In the genomic region with DNA sequence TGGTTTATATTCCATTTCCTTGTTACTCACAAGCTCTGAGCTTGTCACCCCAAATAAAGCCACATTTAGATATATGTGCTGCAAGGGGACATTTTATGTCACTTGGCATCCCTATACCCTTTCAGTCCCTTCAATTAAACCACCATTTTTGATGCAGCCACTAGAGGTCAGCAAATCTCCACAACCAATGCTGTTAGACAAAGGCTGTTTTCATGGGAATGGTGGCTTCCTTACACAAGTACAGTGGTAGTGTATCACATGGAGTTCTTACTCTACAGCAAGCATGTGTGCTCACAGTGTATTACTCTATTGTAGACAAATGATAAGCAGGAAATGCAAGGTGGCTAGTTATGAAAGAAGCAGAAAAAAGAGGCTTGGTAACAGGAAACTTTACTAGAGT, we compare ENCODE assay signal across 9 mouse cellular contexts. TPM values are rescaled to one million over a fixed set of nuclear protein-coding genes. Genes with fewer than 3 reads are reported as not detected.
A peak's percentile ranks its signal among the peaks of the same experiment; 100 is the strongest.
DNase-seq lines count a peak whose midpoint lies in the region; ATAC-seq and TF ChIP-seq lines count a peak whose summit lies in the region.
"Had no signal": no experiment of that assay in that cellular context is flagged by ENCODE, and none has a peak within 500 bp of the region (broad histone marks: within the 10 kb centered on the region; RNA-seq: fewer than 3 reads in every experiment).

No protein-coding gene starts in this region.

- no peak overlapping the region for H3ac ChIP-seq in C2C12 (ENCODE audit: control insufficient read depth, insufficient read length, low read depth)

- no peaks in the 10 kb centered on the region for H3K79me3 ChIP-seq in C2C12 (ENCODE audit: low read depth)

- peak; percentile 34 for TF ChIP-seq CTCF in C2C12 (IDR thresholded peaks at IDR 0.05; ENCODE audit: control insufficient read depth, insufficient read depth, insufficient read length)
- peak; percentile 96 for TF ChIP-seq CTCF in heart, adult 2 months (IDR thresholded peaks at IDR 0.05)

- intact Hi-C loops in heart, adult 2 months (cut with DNase I): loop anchor here (1.0 to 5.0 kb wide), 5 partner anchors 92 to 472 kb away; a partner anchor contains a TSS

- no peak overlapping the region for H3K27ac ChIP-seq in embryonic facial prominence, embryonic 12.5 days
- H3K27ac ChIP-seq in heart, adult 2 months: no peak overlapping the region
- H3K27ac ChIP-seq in kidney, embryonic 14.5 days (ENCODE audit: low read depth, low read length): no peak overlapping the region
- H3K27ac ChIP-seq in limb, embryonic 12.5 days: no peak overlapping the region
- H3K27ac ChIP-seq in stomach, embryonic 16.5 days (ENCODE audit: low read length): no peak overlapping the region

- no peak overlapping the region for H3K9ac ChIP-seq in embryonic facial prominence, embryonic 12.5 days
- H3K9ac ChIP-seq in heart, adult 2 months (ENCODE audit: low read depth, low read length): no peak overlapping the region
- H3K9ac ChIP-seq in kidney, embryonic 14.5 days (ENCODE audit: low read depth, low read length): no peak overlapping the region
- no peak overlapping the region for H3K9ac ChIP-seq in limb, embryonic 12.5 days (replicated peaks)
- H3K9ac ChIP-seq in stomach, embryonic 16.5 days (ENCODE audit: low read length): no peak overlapping the region

- peak; percentile 59 to 86 for DNase-seq in adrenal gland, postnatal 36 days
- DNase-seq in heart, adult 2 months: peak; percentile 36 to 58
- peak; percentile 82 for DNase-seq in naive thymus-derived CD4-positive, alpha-beta T cell, adult 2 months (ENCODE audit: low read depth)

- H3K4me1 ChIP-seq in embryonic facial prominence, embryonic 12.5 days: no peaks in the 10 kb centered on the region
- H3K4me1 ChIP-seq in heart, adult 2 months (ENCODE audit: control insufficient read depth, insufficient read depth, low read length): no peaks in the 10 kb centered on the region; the same call in 1 of the 2 replicates
- no peaks in the 10 kb centered on the region for H3K4me1 ChIP-seq in kidney, embryonic 14.5 days (ENCODE audit: control insufficient read depth, insufficient read depth, low read length)
- no peaks in the 10 kb centered on the region for H3K4me1 ChIP-seq in limb, embryonic 12.5 days (replicated peaks)
- no peaks in the 10 kb centered on the region for H3K4me1 ChIP-seq in stomach, embryonic 16.5 days (ENCODE audit: control insufficient read depth, insufficient read depth, low read length)

- TF ChIP-seq POLR2A in heart, adult 2 months (IDR thresholded peaks at IDR 0.05; ENCODE audit: insufficient read depth, low read depth, low read length): no peak

- no peaks in the 10 kb centered on the region for H3K36me3 ChIP-seq in C2C12 (ENCODE audit: control insufficient read depth, insufficient read depth)
- no peaks in the 10 kb centered on the region for H3K36me3 ChIP-seq in embryonic facial prominence, embryonic 12.5 days
- no peaks in the 10 kb centered on the region for H3K36me3 ChIP-seq in heart, adult 2 months (ENCODE audit: control insufficient read depth, insufficient read depth, low read length)
- H3K36me3 ChIP-seq in kidney, embryonic 14.5 days (ENCODE audit: control insufficient read depth, insufficient read depth, low read length): no peaks in the 10 kb centered on the region
- no peaks in the 10 kb centered on the region for H3K36me3 ChIP-seq in limb, embryonic 12.5 days
- H3K36me3 ChIP-seq in stomach, embryonic 16.5 days (ENCODE audit: control insufficient read depth, insufficient read depth, low read length): no peaks in the 10 kb centered on the region

- H3K4me2 ChIP-seq in embryonic facial prominence, embryonic 12.5 days (replicated peaks): no peak overlapping the region
- no peak overlapping the region for H3K4me2 ChIP-seq in kidney, embryonic 14.5 days (replicated peaks; ENCODE audit: low read depth, low read length)
- H3K4me2 ChIP-seq in limb, embryonic 12.5 days: no peak overlapping the region
- no peak overlapping the region for H3K4me2 ChIP-seq in stomach, embryonic 16.5 days (ENCODE audit: low read depth, low read length)

- 0 out of 2 replicates have a peak, but pooled peaks have one; percentile 32 for TF ChIP-seq EP300 in heart, adult 2 months (IDR thresholded peaks at IDR 0.05; ENCODE audit: insufficient read depth, low read depth, low read length)

- H3K4me3 ChIP-seq in C2C12 (ENCODE audit: insufficient read depth, poor library complexity, severe bottlenecking): no peak overlapping the region
- no peak overlapping the region for H3K4me3 ChIP-seq in embryonic facial prominence, embryonic 12.5 days
- H3K4me3 ChIP-seq in heart, adult 2 months: no peak overlapping the region
- no peak overlapping the region for H3K4me3 ChIP-seq in kidney, embryonic 14.5 days (ENCODE audit: low read length)
- no peak overlapping the region for H3K4me3 ChIP-seq in limb, embryonic 12.5 days (replicated peaks)
- no peak overlapping the region for H3K4me3 ChIP-seq in stomach, embryonic 16.5 days (replicated peaks; ENCODE audit: low read length)
- H3K4me3 ChIP-seq: erythroblast, embryonic 14.5 days had no signal

- no peaks in the 10 kb centered on the region for H3K9me3 ChIP-seq in embryonic facial prominence, embryonic 12.5 days
- H3K9me3 ChIP-seq in kidney, embryonic 14.5 days (ENCODE audit: control insufficient read depth, low read length): no peaks in the 10 kb centered on the region
- no peaks in the 10 kb centered on the region for H3K9me3 ChIP-seq in limb, embryonic 12.5 days
- H3K9me3 ChIP-seq in stomach, embryonic 16.5 days (replicated peaks; ENCODE audit: control insufficient read depth, low read length): no peaks in the 10 kb centered on the region

- 0 out of 2 replicates have a peak, but pooled peaks have one; percentile 47 for ATAC-seq in embryonic facial prominence, embryonic 12.5 days (ENCODE audit: insufficient number of reproducible peaks, insufficient read depth, low FRiP score, low TSS enrichment)
- ATAC-seq in kidney, embryonic 14.5 days (ENCODE audit: low FRiP score, low TSS enrichment): peak; percentile 81
- ATAC-seq in limb, embryonic 12.5 days (ENCODE audit: insufficient number of reproducible peaks, insufficient read depth, low FRiP score, low TSS enrichment, low read depth): peak; percentile 56; the same call in 1 of the 2 replicates
- peak; percentile 68; the same call in 1 of the 2 replicates for ATAC-seq in stomach, embryonic 16.5 days (ENCODE audit: insufficient read depth, low FRiP score)

- H3K27me3 ChIP-seq in C2C12 (ENCODE audit: control insufficient read depth, insufficient read depth, insufficient read length): no peaks in the 10 kb centered on the region
- no peaks in the 10 kb centered on the region for H3K27me3 ChIP-seq in embryonic facial prominence, embryonic 12.5 days
- no peaks in the 10 kb centered on the region for H3K27me3 ChIP-seq in heart, adult 2 months (ENCODE audit: control insufficient read depth, insufficient read depth, low read length)
- H3K27me3 ChIP-seq in kidney, embryonic 14.5 days (ENCODE audit: control insufficient read depth, insufficient read depth, low read length): no peaks in the 10 kb centered on the region
- H3K27me3 ChIP-seq in limb, embryonic 12.5 days: no peaks in the 10 kb centered on the region
- H3K27me3 ChIP-seq in stomach, embryonic 16.5 days (ENCODE audit: control insufficient read depth, insufficient read depth, low read length): no peaks in the 10 kb centered on the region

- no peaks in the 10 kb centered on the region for H3K79me2 ChIP-seq in C2C12 (ENCODE audit: control insufficient read depth, insufficient read depth)
- no peaks in the 10 kb centered on the region for H3K79me2 ChIP-seq in heart, adult 2 months (replicated peaks; ENCODE audit: control insufficient read depth, insufficient read depth, low read length)

TF ChIP-seq in C2C12, 6 proteins besides CTCF, POLR2A, EP300 and RAD21:
- TF ChIP-seq MYOD1 (IDR thresholded peaks at IDR 0.05; ENCODE audit: control insufficient read depth, insufficient read length, low read depth) (no peak), USF1 (IDR thresholded peaks at IDR 0.05; ENCODE audit: low read depth) (no peak), MAX (IDR thresholded peaks at IDR 0.05) (no peak), CEBPB (IDR thresholded peaks at IDR 0.05; ENCODE audit: low read depth) (no peak), MYOG (IDR thresholded peaks at IDR 0.05; ENCODE audit: control insufficient read depth, extremely low read depth, insufficient read length) (no peak), FOSL1 (IDR thresholded peaks at IDR 0.05; ENCODE audit: insufficient read depth, low read length, poor library complexity, severe bottlenecking) (no peak)

RNA-seq across cellular contexts. Expression of a gene that starts 42.4 kb away (rescaled TPM):
- not detected for polyA plus RNA-seq in C2C12 (2012; fragmentation: generic; extraction: Trizol)
- total RNA-seq in adrenal gland, postnatal 36 days (2021): not detected
- polyA plus RNA-seq in embryonic facial prominence, embryonic 12.5 days (2016; fragmentation: Nextera tagmentation; extraction: Ambion mirVana): not detected in 2 replicates
- not detected for total RNA-seq in heart, adult 2 months (2021)
- polyA plus RNA-seq in heart, adult 2 months (2012; rRNA removed): not detected in 2 replicates
- polyA plus RNA-seq in kidney, embryonic 14.5 days (2014; fragmentation: Nextera tagmentation; extraction: Ambion mirVana): not detected in 2 replicates
- 0.04 TPM in 1 of 2 replicates, not detected in the other for polyA plus RNA-seq in limb, embryonic 12.5 days (2016; fragmentation: Nextera tagmentation; extraction: Ambion mirVana)
- polyA plus RNA-seq in stomach, embryonic 16.5 days (2015; fragmentation: Nextera tagmentation; extraction: Ambion mirVana): 0.15 and 0.19 TPM in 2 replicates
- polyA plus RNA-seq: erythroblast, embryonic 14.5 days had no signal
